Mouse (Mus musculus): ENCODE results near the gene Rpl36al.

Gene Rpl36al

GRCm38 (mm10) chr12:69157107-69157506 is 26.8 kb downstream of the Rpl36al start:
- no peak for DNase-seq

GRCm38 (mm10) chr12:69156436-69156835 is 27.4 kb downstream of the Rpl36al start:
- no peak for DNase-seq

GRCm38 (mm10) chr12:69155923-69156322 is 28.0 kb downstream of the Rpl36al start:
- no peak for DNase-seq

GRCm38 (mm10) chr12:69150049-69150448 is 33.8 kb downstream of the Rpl36al start:
- no peak for DNase-seq

GRCm38 (mm10) chr12:69147166-69147735 is 36.6 kb downstream of the Rpl36al start:
- DNase-seq: no peak

GRCm38 (mm10) chr12:69143460-69143859 is 40.4 kb downstream of the Rpl36al start:
- DNase-seq: no peak

- no peak for DNase-seq
These were observed 44.0 kb downstream of the Rpl36al start for GRCm38 (mm10) chr12:69139841-69140240.

GRCm38 (mm10) chr12:69139201-69139600 is 44.7 kb downstream of the Rpl36al start:
- DNase-seq: no peak
